Mouse (Mus musculus) E14TG2a.4 (cell line): ENCODE measurements around the gene Zfp933.
"Not testable (repeated sequence)": the region's sequence is repeated elsewhere in the genome, so short reads cannot be mapped to it uniquely, and the experiment has no call there.

ENCODE experiments used
- H3K27me3 ChIP-seq: 2 replicates; pipeline ENCODE4 v1.6.1; 2014; ENCODE audit warnings: low read length, control low read depth; ENCODE audit not compliant: insufficient read depth
- H3K36me3 ChIP-seq: 2 replicates; pipeline ENCODE4 v1.6.1; 2014; ENCODE audit warnings: low read length, control low read depth; ENCODE audit not compliant: insufficient read depth
- H3K4me1 ChIP-seq: replicated peaks from 2 replicates; pipeline ENCODE4 v1.6.1; 2014; ENCODE audit warnings: low read depth, low read length, control low read depth
- H3K4me3 ChIP-seq: replicated peaks from 2 replicates; pipeline ENCODE4 v1.5.1; 2014; ENCODE audit warnings: mild to moderate bottlenecking, low read length
- H3K9me3 ChIP-seq: 2 replicates; pipeline ENCODE4 v1.6.1; 2014; ENCODE audit warnings: low read length, control low read depth
- CTCF ChIP-seq: conservative IDR thresholded peaks from 2 replicates; pipeline ENCODE4 v1.5.1; 2014; ENCODE audit warnings: low read length
- NANOG ChIP-seq: IDR thresholded peaks from 2 replicates; pipeline ENCODE4 v1.6.1; 2014; ENCODE audit warnings: borderline replicate concordance, low read length, mixed read lengths
- POU5F1 ChIP-seq: IDR thresholded peaks from 2 replicates; pipeline ENCODE4 v1.6.1; 2014; ENCODE audit warnings: low read length, borderline replicate concordance

Gene Zfp933

GRCm38 (mm10) chr4:147824389-147824788 is 23.8 kb downstream of the Zfp933 start:
- Histone ChIP-seq H3K9me3 (peaks cover 22% of the 10 kb centered on the region), H3K36me3 (peaks cover 25% of the 10 kb centered on the region), H3K27me3 (no peaks in the 10 kb centered on the region), H3K4me1 (0 out of 2 replicates have a peak, but pooled peaks cover 4% of the 10 kb centered on the region), H3K4me3 (no peak overlapping the region)
- TF ChIP-seq CTCF (no peak), NANOG (peak; percentile 74; the same call in 1 of the 2 replicates), POU5F1 (no peak)

GRCm38 (mm10) chr4:147821414-147821813 is 26.8 kb downstream of the Zfp933 start:
- H3K4me3 ChIP-seq, H3K27me3 ChIP-seq, H3K4me1 ChIP-seq: not testable (repeated sequence)
- H3K9me3 ChIP-seq: peaks cover 36% of the 10 kb centered on the region
- H3K36me3 ChIP-seq: peaks cover 17% of the 10 kb centered on the region; the same call in 1 of the 2 replicates

- H3K27me3 ChIP-seq, H3K4me1 ChIP-seq, H3K36me3 ChIP-seq, H3K4me3 ChIP-seq: not testable (repeated sequence)
- H3K9me3 ChIP-seq: peaks cover 38% of the 10 kb centered on the region
Observed at GRCm38 (mm10) chr4:147819659-147820058, 28.5 kb downstream of the Zfp933 start.

GRCm38 (mm10) chr4:147814592-147815167 is 33.5 kb downstream of the Zfp933 start:
- Histone ChIP-seq H3K4me1 (no peaks in the 10 kb centered on the region), H3K36me3 (no peaks in the 10 kb centered on the region), H3K27me3 (no peaks in the 10 kb centered on the region), H3K9me3 (peaks cover 37% of the 10 kb centered on the region), H3K4me3 (no peak overlapping the region)
- no peak for TF ChIP-seq POU5F1
- peak; percentile 83 for TF ChIP-seq CTCF

- TF ChIP-seq NANOG: no peak
- TF ChIP-seq CTCF: no peak
- no peak for TF ChIP-seq POU5F1
Observed at GRCm38 (mm10) chr4:147813249-147813765, 34.9 kb downstream of the Zfp933 start.

GRCm38 (mm10) chr4:147809966-147810304 is 38.2 kb downstream of the Zfp933 start:
- H3K27me3 ChIP-seq, H3K36me3 ChIP-seq, H3K4me1 ChIP-seq: not testable (repeated sequence)
- Histone ChIP-seq H3K9me3 (peaks cover 41% of the 10 kb centered on the region), H3K4me3 (peak overlapping the region; percentile 75; the same call in 1 of the 2 replicates)

More at GRCm38 (mm10) chr4:147813249-147813765, 34.9 kb downstream of the Zfp933 start:
- no peaks in the 10 kb centered on the region for H3K4me1 ChIP-seq
- H3K9me3 ChIP-seq: peaks cover 42% of the 10 kb centered on the region
- H3K27me3 ChIP-seq: no peaks in the 10 kb centered on the region
- no peak overlapping the region for H3K4me3 ChIP-seq
- no peaks in the 10 kb centered on the region for H3K36me3 ChIP-seq

GRCm38 (mm10) chr4:147809292-147809965 is 38.7 kb downstream of the Zfp933 start, which contains the start of gene Zfp984:
Zfp984 (minus strand) TSS chr4:147809788.
- Histone ChIP-seq H3K9me3 (peaks cover 39% of the 10 kb centered on the region), H3K4me3 (peak within 1 kb of the TSS; percentile 75)
- not testable (repeated sequence) for H3K4me1 ChIP-seq, H3K36me3 ChIP-seq, H3K27me3 ChIP-seq

GRCm38 (mm10) chr4:147808483-147808882 is 39.7 kb downstream of the Zfp933 start:
- Histone ChIP-seq H3K4me3 (peak overlapping the region; percentile 37; the same call in 1 of the 2 replicates), H3K9me3 (peaks cover 42% of the 10 kb centered on the region)
- H3K27me3 ChIP-seq, H3K36me3 ChIP-seq, H3K4me1 ChIP-seq: not testable (repeated sequence)

GRCm38 (mm10) chr4:147795308-147795707 is 52.9 kb downstream of the Zfp933 start:
- H3K27me3 ChIP-seq, H3K9me3 ChIP-seq, H3K4me1 ChIP-seq, H3K4me3 ChIP-seq: not testable (repeated sequence)
- H3K36me3 ChIP-seq: peaks cover 34% of the 10 kb centered on the region

- H3K27me3 ChIP-seq, H3K4me1 ChIP-seq, H3K4me3 ChIP-seq, H3K9me3 ChIP-seq: not testable (repeated sequence)
- peaks cover 35% of the 10 kb centered on the region for H3K36me3 ChIP-seq
Observed at GRCm38 (mm10) chr4:147794026-147794665, 54.0 kb downstream of the Zfp933 start.

- not testable (repeated sequence) for H3K4me3 ChIP-seq, H3K4me1 ChIP-seq, H3K9me3 ChIP-seq, H3K27me3 ChIP-seq
- H3K36me3 ChIP-seq: peaks cover 42% of the 10 kb centered on the region
Observed at GRCm38 (mm10) chr4:147793390-147793916, 54.7 kb downstream of the Zfp933 start.

- H3K4me1 ChIP-seq, H3K9me3 ChIP-seq: not testable (repeated sequence)
Observed at GRCm38 (mm10) chr4:147791729-147792128, 56.4 kb downstream of the Zfp933 start.

More at GRCm38 (mm10) chr4:147791729-147792128, 56.4 kb downstream of the Zfp933 start:
- H3K27me3 ChIP-seq, H3K4me3 ChIP-seq: not testable (repeated sequence)
- H3K36me3 ChIP-seq: peaks cover 51% of the 10 kb centered on the region
